Mouse (Mus musculus) urinary bladder, adult 2 months (tissue): Measurements from ENCODE around the gene Spta1. TPM values are rescaled to one million over a fixed set of nuclear protein-coding genes. Genes with fewer than 3 reads are reported as not detected.

ENCODE experiments used
- DNase-seq: peaks from one replicate; pipeline ENCODE4 v3.0.0; 2022; ENCODE audit warnings: low spot score
- polyA plus RNA-seq: library from polyadenylated mRNA; depleted of rRNA; stranded (reverse); fragments of >200 nt; gene quantifications from 2 replicates; pipeline ENCODE4 v1.2.3, GENCODE M21; 2012; rRNA removed

The Spta1 gene
- polyA plus RNA-seq, 1 experiment, result 0.03 TPM

DNA sequence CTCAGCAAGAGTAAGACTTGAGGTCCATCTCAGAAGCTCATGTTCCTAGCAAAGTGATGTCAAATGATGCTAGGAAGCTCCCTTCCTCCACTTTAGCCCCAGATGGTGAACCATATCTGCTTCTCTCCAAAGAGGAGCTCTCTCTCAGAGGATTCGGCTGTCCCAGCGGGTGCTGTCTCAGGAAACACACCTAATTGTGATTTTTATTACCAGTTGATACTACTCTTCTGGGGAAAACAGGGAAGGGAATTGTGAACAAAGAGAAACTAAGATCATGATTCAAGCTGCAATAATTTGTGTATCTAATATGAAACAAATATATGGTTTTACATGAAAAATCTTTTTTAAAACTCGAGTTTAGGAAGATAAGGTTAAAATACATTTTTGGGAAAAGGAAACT is 79.4 kb downstream of the Spta1 start, which contains the start of gene Olfr419:
Gene Olfr419 (minus strand): TSS at position 101 of the 400 bp plus-strand sequence.
- no peak for DNase-seq

GRCm38 (mm10) chr1:174267816-174268215 is 95.2 kb downstream of the Spta1 start:
- DNase-seq, result no peak

GRCm38 (mm10) chr1:174269162-174269561 is 96.6 kb downstream of the Spta1 start:
- no peak for DNase-seq

DNA sequence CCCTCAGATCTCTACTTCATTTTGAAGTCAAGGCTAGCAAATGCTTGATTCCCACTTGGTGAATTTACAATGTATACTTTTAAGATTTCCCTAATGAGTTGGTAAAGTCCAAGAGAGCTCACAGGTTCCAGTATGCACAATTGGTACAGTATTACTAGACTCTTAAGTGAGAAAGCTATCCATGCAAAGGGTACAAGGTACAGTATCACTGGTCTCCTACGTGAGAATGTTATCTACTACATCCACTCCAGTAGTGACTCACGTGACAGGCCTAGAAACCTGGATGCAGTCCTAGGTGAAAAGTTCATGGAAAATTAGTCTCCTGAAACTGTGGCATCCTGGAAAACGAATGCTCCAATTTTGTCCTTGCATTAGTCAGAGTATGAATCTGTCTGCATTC is 98.1 kb downstream of the Spta1 start:
- DNase-seq, result no peak

Other genes with a start within 250 kb of the Spta1 start
- 23.0 and 26.2 TPM in 2 replicates for gene Mndal, start 230.3 kb upstream of the Spta1 start, polyA plus RNA-seq
- 10.7 and 13.5 TPM in 2 replicates for gene Ifi203, start 230.1 kb upstream of the Spta1 start, polyA plus RNA-seq
- not detected in 2 replicates for gene Ifi202b, start 190.0 kb upstream of the Spta1 start, polyA plus RNA-seq
- 5.7 and 7.0 TPM in 2 replicates for gene Ifi205, start 141.0 kb upstream of the Spta1 start, polyA plus RNA-seq
- gene Olfr433, start 132.1 kb upstream of the Spta1 start, polyA plus RNA-seq, result 0.03 and 0.08 TPM in 2 replicates
- gene Olfr432, start 123.6 kb upstream of the Spta1 start, polyA plus RNA-seq, result not detected in 2 replicates
- not detected in 2 replicates for gene Olfr430, start 106.2 kb upstream of the Spta1 start, polyA plus RNA-seq
- not detected in 2 replicates for gene Olfr429, start 88.4 kb upstream of the Spta1 start, polyA plus RNA-seq
- gene Olfr427, start 75.9 kb upstream of the Spta1 start, polyA plus RNA-seq, result not detected in 2 replicates
- gene Olfr231, start 51.6 kb upstream of the Spta1 start, polyA plus RNA-seq, result not detected in 2 replicates
- gene Olfr424, start 41.3 kb upstream of the Spta1 start, polyA plus RNA-seq, result not detected in 2 replicates
- not detected in 2 replicates for gene Olfr420, start 17.1 kb upstream of the Spta1 start, polyA plus RNA-seq
- gene Olfr419, start 79.3 kb downstream of the Spta1 start, polyA plus RNA-seq, result not detected in 2 replicates
- not detected in 2 replicates for gene Mptx1, start 157.7 kb downstream of the Spta1 start, polyA plus RNA-seq
- not detected in 2 replicates for gene Olfr417, start 192.3 kb downstream of the Spta1 start, polyA plus RNA-seq
- gene Olfr248, start 218.3 kb downstream of the Spta1 start, polyA plus RNA-seq, result not detected in 2 replicates